Mouse (Mus musculus) cerebellum, adult 9-11 months (tissue): ENCODE measurements at regions not wholly inside any gene's neighbourhood (a gene's known extent, or its start where the extent isn't known, plus 50 kb on each side); places are given as distances from the start of the nearest gene placed in this dataset.

Experiments used
- DNase-seq: peaks from one replicate; pipeline ENCODE4 v3.0.0; 2022

- DNase-seq: no peak
Measured at GRCm38 (mm10) chr11:114321974-114322373, 255.1 kb upstream of the Sdk2 start.

- DNase-seq: no peak
Measured at GRCm38 (mm10) chr11:114321527-114321926, 254.7 kb upstream of the Sdk2 start.

- no peak for DNase-seq
Measured at GRCm38 (mm10) chr11:114315274-114315673, 248.4 kb upstream of the Sdk2 start.

GRCm38 (mm10) chr11:114313652-114314051 lies 246.8 kb upstream of the Sdk2 start:
- no peak for DNase-seq

- no peak for DNase-seq
Measured at GRCm38 (mm10) chr11:114311640-114312039, 244.8 kb upstream of the Sdk2 start.

- DNase-seq: no peak
Measured at GRCm38 (mm10) chr11:114303636-114304354, 236.9 kb upstream of the Sdk2 start.

GRCm38 (mm10) chr11:114300611-114301319 lies 233.9 kb upstream of the Sdk2 start:
- DNase-seq: no peak

GRCm38 (mm10) chr11:114296816-114297334 lies 230.0 kb upstream of the Sdk2 start:
- no peak for DNase-seq

GRCm38 (mm10) chr11:114294511-114295250 lies 227.8 kb upstream of the Sdk2 start:
- peak; percentile 51 for DNase-seq

GRCm38 (mm10) chr11:114291258-114291657 lies 224.4 kb upstream of the Sdk2 start:
- no peak for DNase-seq

GRCm38 (mm10) chr11:114289946-114290345 lies 223.1 kb upstream of the Sdk2 start:
- no peak for DNase-seq

GRCm38 (mm10) chr11:114284820-114285666 lies 218.2 kb upstream of the Sdk2 start:
- DNase-seq: no peak

GRCm38 (mm10) chr11:114283208-114283607 lies 216.4 kb upstream of the Sdk2 start:
- DNase-seq: peak; percentile 17

GRCm38 (mm10) chr11:114282566-114282965 lies 215.7 kb upstream of the Sdk2 start:
- no peak for DNase-seq

GRCm38 (mm10) chr11:114281846-114282245 lies 215.0 kb upstream of the Sdk2 start:
- DNase-seq: no peak

GRCm38 (mm10) chr11:114281041-114281695 lies 214.3 kb upstream of the Sdk2 start:
- no peak for DNase-seq

- DNase-seq: no peak
Measured at GRCm38 (mm10) chr11:114277513-114278304, 210.9 kb upstream of the Sdk2 start.

- no peak for DNase-seq
Measured at GRCm38 (mm10) chr11:114270358-114271072, 203.7 kb upstream of the Sdk2 start.

GRCm38 (mm10) chr11:114261959-114262358 lies 195.1 kb upstream of the Sdk2 start:
- DNase-seq: no peak

- DNase-seq: no peak
Measured at GRCm38 (mm10) chr11:114258218-114258617, 191.4 kb upstream of the Sdk2 start.
